Mouse (Mus musculus) hindbrain, embryonic 13.5 days (tissue): ENCODE measurements around the gene Cnbp. TPM values are rescaled to one million over a fixed set of nuclear protein-coding genes. Genes with fewer than 3 reads are reported as not detected.
A peak's percentile ranks its signal among the peaks of the same experiment; 100 is the strongest.

ENCODE experiments used
- ATAC-seq: fragments of 200-750 bp; cut with Nextera tagmentation; 2 replicates; pipeline ENCODE4 v1.8.0; 2017; ENCODE audit warnings: moderate TSS enrichment; ENCODE audit not compliant: low FRiP score
- H3K27ac ChIP-seq: fragments of 300-500 bp; sonication (generic); 2 replicates; pipeline ENCODE4 v1.5.1; 2015; ENCODE audit warnings: inconsistent platforms, mild to moderate bottlenecking, moderate library complexity
- H3K27me3 ChIP-seq: fragments of 300-500 bp; sonication (generic); 2 replicates; pipeline ENCODE4 v1.6.1; 2015; ENCODE audit warnings: mild to moderate bottlenecking, inconsistent platforms
- H3K36me3 ChIP-seq: fragments of 300-500 bp; sonication (generic); 2 replicates; pipeline ENCODE4 v1.6.1; 2015; ENCODE audit warnings: mild to moderate bottlenecking, inconsistent platforms
- H3K4me1 ChIP-seq: fragments of 300-500 bp; sonication (generic); replicated peaks from 2 replicates; pipeline ENCODE4 v1.6.1; 2015; ENCODE audit warnings: inconsistent platforms
- H3K4me2 ChIP-seq: fragments of 300-500 bp; sonication (generic); 2 replicates; pipeline ENCODE4 v1.6.1; 2015; ENCODE audit warnings: inconsistent platforms, mild to moderate bottlenecking, moderate library complexity
- H3K4me3 ChIP-seq: fragments of 300-500 bp; sonication (generic); 2 replicates; pipeline ENCODE4 v1.5.1; 2015; ENCODE audit warnings: mild to moderate bottlenecking, inconsistent platforms
- H3K9ac ChIP-seq: fragments of 300-500 bp; sonication (generic); 2 replicates; pipeline ENCODE4 v1.6.1; 2015; ENCODE audit warnings: mild to moderate bottlenecking, inconsistent platforms
- H3K9me3 ChIP-seq: fragments of 300-500 bp; sonication (generic); 2 replicates; pipeline ENCODE4 v1.6.1; 2016; ENCODE audit warnings: inconsistent platforms
- WGBS: fragments of 180-500 bp; shearing (Covaris S2); methylation state at CpG from one replicate; pipeline ENCODE4 v1.1.7; 2015; 5-methylcytosine and 5-hydroxymethylcytosine counted together
- polyA plus RNA-seq: library from polyadenylated mRNA; unstranded; fragments of >200 nt; fragmentation: Nextera tagmentation; extraction: Ambion mirVana; gene quantifications from 2 replicates; pipeline ENCODE4 v1.2.1, GENCODE M21; 2015

Cnbp gene
- polyA plus RNA-seq, 1 experiment from 2014 or later: 604 TPM

DNA sequence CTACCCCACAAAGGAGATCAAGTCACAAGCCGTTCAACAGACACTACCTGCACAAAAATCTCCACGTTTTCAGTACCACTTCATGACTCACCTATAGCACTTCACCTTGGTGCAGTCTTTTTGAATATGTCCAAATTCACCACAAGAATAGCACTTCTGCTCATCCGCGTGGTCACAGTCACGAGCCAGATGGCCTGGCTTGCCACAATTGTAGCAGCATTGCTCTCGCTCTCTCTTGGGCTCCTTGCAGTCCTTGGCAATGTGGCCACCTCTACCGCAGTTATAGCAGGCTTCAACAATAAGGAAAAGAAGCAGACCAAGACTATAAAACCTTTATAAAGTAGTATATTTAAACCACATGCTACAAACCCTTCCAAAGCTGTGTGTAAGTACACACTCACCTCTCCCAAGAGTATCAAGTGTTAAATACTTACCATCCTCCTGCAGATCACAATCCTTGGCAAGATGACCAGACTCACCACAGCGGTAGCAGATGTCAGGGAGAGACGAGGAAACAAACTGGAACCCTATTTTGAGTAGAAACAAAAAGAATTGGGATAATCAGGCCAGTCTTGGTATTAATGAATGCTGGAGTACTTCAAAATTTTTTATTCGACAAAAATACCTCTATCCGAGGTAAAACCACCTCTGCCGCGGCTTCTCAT lies 5.7 kb downstream of the Cnbp start:
- no peak for ATAC-seq
- no peak overlapping the region for H3K9ac ChIP-seq
- peaks cover 25% of the 10 kb centered on the region for H3K4me1 ChIP-seq
- H3K27ac ChIP-seq: no peak overlapping the region
- H3K9me3 ChIP-seq: no peaks in the 10 kb centered on the region
- H3K4me2 ChIP-seq: no peak overlapping the region
- peaks cover 41% of the 10 kb centered on the region for H3K36me3 ChIP-seq
- H3K4me3 ChIP-seq: no peak overlapping the region
- 94% methylated on average over 13 of the region's 13 CpGs for WGBS
- no peaks in the 10 kb centered on the region for H3K27me3 ChIP-seq

GRCm38 (mm10) chr6:87842254-87842653 lies 8.7 kb downstream of the Cnbp start:
- H3K36me3 ChIP-seq: peaks cover 41% of the 10 kb centered on the region
- H3K4me2 ChIP-seq: no peak overlapping the region
- no peaks in the 10 kb centered on the region for H3K9me3 ChIP-seq
- no peak overlapping the region for H3K27ac ChIP-seq
- peaks cover 19% of the 10 kb centered on the region for H3K4me1 ChIP-seq
- no peak overlapping the region for H3K4me3 ChIP-seq
- H3K27me3 ChIP-seq: no peaks in the 10 kb centered on the region
- 16% methylated on average over 1 of the region's 1 CpGs for WGBS
- no peak for ATAC-seq
- no peak overlapping the region for H3K9ac ChIP-seq

DNA sequence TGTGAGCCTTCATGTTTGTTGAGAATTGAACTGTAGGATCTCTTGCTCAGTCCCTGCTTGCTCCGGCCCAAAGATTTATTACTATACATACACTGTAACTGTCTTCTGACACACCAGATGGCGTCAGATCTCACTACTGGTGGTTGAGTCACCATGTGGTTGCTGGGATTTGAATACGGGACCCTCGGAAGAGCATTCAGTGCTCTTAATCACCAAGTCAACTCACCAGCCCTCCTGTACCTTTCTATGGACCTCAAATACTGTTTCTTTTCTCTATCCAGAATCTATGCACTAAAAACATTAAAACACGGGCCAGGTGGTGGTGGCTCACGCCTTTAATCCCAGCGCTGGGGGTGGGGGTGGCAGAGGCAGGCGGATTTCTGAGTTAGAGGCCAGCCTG lies 9.3 kb downstream of the Cnbp start:
- peaks cover 41% of the 10 kb centered on the region for H3K36me3 ChIP-seq
- no peaks in the 10 kb centered on the region for H3K9me3 ChIP-seq
- WGBS: 80% methylated on average over 8 of the region's 8 CpGs
- H3K9ac ChIP-seq: no peak overlapping the region
- no peak overlapping the region for H3K4me2 ChIP-seq
- peaks cover 20% of the 10 kb centered on the region for H3K4me1 ChIP-seq
- no peak overlapping the region for H3K27ac ChIP-seq
- H3K27me3 ChIP-seq: no peaks in the 10 kb centered on the region
- ATAC-seq: no peak
- no peak overlapping the region for H3K4me3 ChIP-seq

- WGBS: 67% methylated on average over 11 of the region's 11 CpGs
- no peak overlapping the region for H3K4me3 ChIP-seq
Observed at GRCm38 (mm10) chr6:87839797-87840341, 11.0 kb downstream of the Cnbp start.

GRCm38 (mm10) chr6:87838551-87839197 lies 12.2 kb downstream of the Cnbp start, which contains the start of gene Isy1:
Isy1 (minus strand) TSS chr6:87838798.
- Histone ChIP-seq H3K9me3 (no peaks in the 10 kb centered on the region), H3K27ac (peak within 1 kb of the TSS; percentile 96), H3K27me3 (no peaks in the 10 kb centered on the region), H3K4me1 (peaks cover 20% of the 10 kb centered on the region), H3K4me3 (peak within 1 kb of the TSS; percentile 75), H3K9ac (peak within 1 kb of the TSS; percentile 90), H3K4me2 (peak within 1 kb of the TSS; percentile 74), H3K36me3 (peaks cover 43% of the 10 kb centered on the region)
- WGBS: under 1% methylated on average over 46 of the region's 46 CpGs
- peak; percentile 98 for ATAC-seq

More at GRCm38 (mm10) chr6:87839797-87840341, 11.0 kb downstream of the Cnbp start:
- ATAC-seq: no peak
- Histone ChIP-seq H3K27me3 (no peaks in the 10 kb centered on the region), H3K9me3 (no peaks in the 10 kb centered on the region), H3K27ac (peak overlapping the region; percentile 96; the same call in 1 of the 2 replicates), H3K4me2 (no peak overlapping the region), H3K4me1 (peaks cover 20% of the 10 kb centered on the region), H3K36me3 (peaks cover 43% of the 10 kb centered on the region), H3K9ac (no peak overlapping the region)

DNA sequence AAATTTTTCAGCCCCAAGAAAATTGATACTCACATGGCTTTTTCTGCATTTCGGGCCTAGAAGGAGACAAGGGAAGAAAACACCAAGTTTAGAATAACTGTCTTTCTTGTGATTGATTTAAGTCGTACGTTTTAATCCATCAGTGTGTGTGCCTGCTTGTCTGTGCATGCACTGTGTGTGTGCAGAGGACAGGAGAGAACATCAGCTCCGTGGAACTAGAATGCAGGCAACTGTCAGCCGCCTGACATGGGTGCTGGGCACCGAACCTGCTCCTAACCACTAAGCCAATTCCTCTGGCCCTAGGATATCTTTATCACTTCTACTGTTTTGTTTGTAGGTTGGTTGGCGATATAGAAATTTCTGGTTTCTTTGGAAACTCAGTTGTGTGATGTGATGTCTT lies 15.2 kb downstream of the Cnbp start, which contains the start of gene Gm45140:
Gene Gm45140 (minus strand): TSS at position 101 of the 400 bp plus-strand sequence.
- no peak for ATAC-seq
- H3K36me3 ChIP-seq: peaks cover 45% of the 10 kb centered on the region
- H3K9ac ChIP-seq: no peak within 1 kb of the TSS
- no peaks in the 10 kb centered on the region for H3K9me3 ChIP-seq
- no peaks in the 10 kb centered on the region for H3K27me3 ChIP-seq
- H3K4me2 ChIP-seq: no peak within 1 kb of the TSS
- peaks cover 20% of the 10 kb centered on the region for H3K4me1 ChIP-seq
- H3K4me3 ChIP-seq: no peak within 1 kb of the TSS
- WGBS: 95% methylated on average over 7 of the region's 7 CpGs
- H3K27ac ChIP-seq: no peak within 1 kb of the TSS

DNA sequence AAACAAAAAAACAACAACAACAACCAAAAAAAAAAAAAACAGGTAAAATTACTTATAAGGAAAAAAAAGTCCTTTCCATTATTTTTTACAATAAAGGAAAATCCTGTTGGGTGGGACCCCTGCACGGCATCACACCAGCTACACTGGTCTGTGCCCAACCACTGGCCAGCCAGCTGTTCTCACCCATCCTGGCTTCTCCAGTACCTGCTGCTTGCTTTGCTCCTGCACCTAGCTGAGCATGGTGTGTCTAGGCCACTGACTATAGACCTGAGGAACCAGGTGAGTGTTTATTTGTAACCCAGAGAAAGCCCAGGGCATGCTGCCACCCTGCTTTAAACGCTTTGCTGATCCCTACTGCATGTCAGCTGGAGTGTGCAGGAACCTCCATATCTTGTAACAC lies 30.5 kb downstream of the Cnbp start:
- no peaks in the 10 kb centered on the region for H3K4me1 ChIP-seq
- no peaks in the 10 kb centered on the region for H3K27me3 ChIP-seq
- H3K9me3 ChIP-seq: no peaks in the 10 kb centered on the region
- no peak for ATAC-seq
- H3K4me2 ChIP-seq: no peak overlapping the region
- peaks cover 98% of the 10 kb centered on the region for H3K36me3 ChIP-seq
- no peak overlapping the region for H3K27ac ChIP-seq
- 93% methylated on average over 2 of the region's 2 CpGs for WGBS
- no peak overlapping the region for H3K9ac ChIP-seq
- H3K4me3 ChIP-seq: no peak overlapping the region

DNA sequence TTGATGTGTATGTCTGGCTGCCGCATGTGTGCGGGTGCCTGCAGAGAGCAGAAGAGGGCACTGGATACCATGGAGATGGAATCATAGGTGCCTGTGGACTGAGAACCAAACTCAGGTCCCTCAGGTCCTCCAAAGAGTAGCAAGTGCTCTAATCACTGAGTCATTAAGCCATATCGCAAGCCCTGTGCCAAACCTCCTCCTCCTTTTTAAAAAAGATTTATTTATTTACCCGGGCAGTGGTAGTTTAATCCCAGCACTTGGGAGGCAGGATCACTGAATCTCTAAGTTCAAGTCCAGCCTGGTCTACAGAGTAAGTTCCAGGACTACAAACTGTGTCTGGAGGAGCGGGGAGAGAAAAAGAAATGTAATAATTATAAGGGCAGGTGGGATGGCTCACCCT lies 36.4 kb downstream of the Cnbp start:
- Histone ChIP-seq H3K4me2 (no peak overlapping the region), H3K4me3 (no peak overlapping the region), H3K36me3 (peaks cover 60% of the 10 kb centered on the region), H3K27ac (no peak overlapping the region), H3K27me3 (peaks cover 4% of the 10 kb centered on the region; the same call in 1 of the 2 replicates), H3K4me1 (peaks cover 24% of the 10 kb centered on the region), H3K9me3 (no peaks in the 10 kb centered on the region), H3K9ac (no peak overlapping the region)
- 95% methylated on average over 5 of the region's 5 CpGs for WGBS
- no peak for ATAC-seq

- H3K4me3 ChIP-seq: peak overlapping the region; percentile 74; the same call in 1 of the 2 replicates
- 0 out of 2 replicates have a peak overlapping the region, but pooled peaks have one; percentile 83 for H3K9ac ChIP-seq
- H3K9me3 ChIP-seq: no peaks in the 10 kb centered on the region
- H3K27me3 ChIP-seq: peaks cover 4% of the 10 kb centered on the region; the same call in 1 of the 2 replicates
- peak overlapping the region; percentile 84 for H3K4me2 ChIP-seq
- peaks cover 24% of the 10 kb centered on the region for H3K4me1 ChIP-seq
- ATAC-seq: no peak
- 89% methylated on average over 1 of the region's 1 CpGs for WGBS
- 0 out of 2 replicates have a peak overlapping the region, but pooled peaks have one; percentile 70 for H3K27ac ChIP-seq
- peaks cover 42% of the 10 kb centered on the region for H3K36me3 ChIP-seq
Observed at GRCm38 (mm10) chr6:87812656-87813055, 38.2 kb downstream of the Cnbp start.

- ATAC-seq: peak; percentile 98
- peaks cover 34% of the 10 kb centered on the region for H3K36me3 ChIP-seq
- H3K4me3 ChIP-seq: peak within 1 kb of the TSS; percentile 74
- H3K9ac ChIP-seq: peak within 1 kb of the TSS; percentile 83
- H3K4me1 ChIP-seq: peaks cover 24% of the 10 kb centered on the region
- under 1% methylated on average over 48 of the region's 56 CpGs for WGBS
- peaks cover 4% of the 10 kb centered on the region; the same call in 1 of the 2 replicates for H3K27me3 ChIP-seq
- no peaks in the 10 kb centered on the region for H3K9me3 ChIP-seq
- H3K27ac ChIP-seq: peak within 1 kb of the TSS; percentile 70
- H3K4me2 ChIP-seq: peak within 1 kb of the TSS; percentile 84
Observed at GRCm38 (mm10) chr6:87811675-87812338, 39.1 kb downstream of the Cnbp start, which contains the start of gene Rab43. Rab43 (minus strand) TSS chr6:87812164.

DNA sequence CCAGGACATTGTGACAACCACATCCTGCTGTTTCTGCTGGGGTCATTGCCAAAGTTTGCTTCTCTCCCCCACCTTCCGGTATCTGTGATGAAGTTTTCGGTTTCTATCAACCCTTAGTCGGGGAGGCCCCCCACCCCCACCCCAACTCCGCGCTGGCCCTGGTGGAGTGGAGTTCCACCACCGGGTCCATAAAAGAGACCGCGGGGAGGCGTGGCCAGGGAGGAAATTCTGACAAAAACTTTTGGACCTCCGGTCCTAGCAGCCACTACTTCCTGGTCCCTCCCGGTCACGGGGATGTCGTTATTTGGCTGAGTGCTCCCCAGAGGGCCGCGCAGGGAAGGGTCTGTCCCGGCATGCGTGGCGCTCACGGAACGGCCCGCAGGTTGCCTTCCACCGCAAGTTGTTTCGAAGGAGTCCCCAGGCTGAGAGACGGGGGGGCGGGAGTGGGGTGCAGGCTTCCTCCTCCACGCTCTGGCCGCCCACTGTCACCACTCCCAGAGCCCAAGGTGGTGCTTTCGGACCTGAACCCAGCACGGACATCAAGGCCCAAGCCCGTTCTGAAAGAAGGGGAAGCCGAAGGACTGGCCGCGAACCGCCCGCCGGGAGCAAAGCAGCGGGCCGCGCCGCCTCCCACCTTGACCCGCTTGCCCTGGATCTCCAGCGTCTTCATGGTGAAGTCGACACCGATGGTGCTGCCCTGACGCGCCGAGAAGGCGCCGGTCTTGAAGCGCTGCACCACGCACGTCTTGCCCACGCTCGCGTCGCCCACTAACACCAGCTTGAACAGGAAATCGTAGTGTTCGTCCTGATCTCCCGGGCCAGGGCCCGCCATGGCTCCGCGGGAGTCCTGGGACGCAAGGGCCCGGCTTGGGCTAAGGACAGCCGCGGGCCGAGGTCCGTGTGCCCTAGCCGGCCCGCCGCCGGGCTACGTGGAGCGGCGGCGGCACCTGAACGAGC lies 39.9 kb downstream of the Cnbp start:
- WGBS: 1% methylated on average over 77 of the region's 77 CpGs
- H3K27me3 ChIP-seq: peaks cover 4% of the 10 kb centered on the region; the same call in 1 of the 2 replicates

More for the DNA sequence above, 39.9 kb downstream of the Cnbp start:
- peak; percentile 31 for ATAC-seq
- no peaks in the 10 kb centered on the region for H3K9me3 ChIP-seq
- peak overlapping the region; percentile 74 for H3K4me3 ChIP-seq
- peak overlapping the region; percentile 70 for H3K27ac ChIP-seq
- peak overlapping the region; percentile 83 for H3K9ac ChIP-seq
- H3K4me2 ChIP-seq: peak overlapping the region; percentile 84
- peaks cover 24% of the 10 kb centered on the region for H3K4me1 ChIP-seq
- peaks cover 26% of the 10 kb centered on the region for H3K36me3 ChIP-seq
